Mouse (Mus musculus): ENCODE data around the gene Olfr453. TPM values are rescaled to one million over a fixed set of nuclear protein-coding genes. Genes with fewer than 3 reads are reported as not detected.

Gene Olfr453
- polyA plus RNA-seq, 1 experiment from 2014 or later, result not detected

DNA sequence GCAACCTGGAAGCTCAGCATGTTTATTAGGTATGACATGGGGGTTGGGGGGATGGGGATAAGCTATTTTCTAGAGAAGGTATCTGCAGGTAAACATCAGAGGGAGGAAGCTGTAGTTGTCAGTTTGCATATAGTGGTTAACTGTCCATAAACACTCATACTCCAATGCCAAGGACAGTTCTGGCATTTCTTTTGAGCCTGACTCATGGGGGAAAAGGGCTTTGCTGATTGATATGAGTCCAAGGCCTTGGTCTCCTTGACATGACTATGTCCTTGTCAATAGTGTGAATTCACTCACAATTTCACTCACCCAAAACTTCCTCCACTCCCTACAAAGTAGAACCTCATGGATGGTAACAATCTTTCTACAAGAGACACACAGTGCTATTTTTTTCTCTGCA is 8.7 kb downstream of the Olfr453 start:
- no peak overlapping the region for H3K9ac ChIP-seq (ENCODE audit: low read length)
- no peak overlapping the region for H3K4me3 ChIP-seq (ENCODE audit: low read depth, low read length)
- no peaks in the 10 kb centered on the region for H3K36me3 ChIP-seq (ENCODE audit: control insufficient read depth, insufficient read depth, low read length)
- no peak overlapping the region for H3K27ac ChIP-seq (ENCODE audit: low read depth)
- no peaks in the 10 kb centered on the region for H3K27me3 ChIP-seq (replicated peaks; ENCODE audit: control insufficient read depth, insufficient read depth, low read length)
- no peak for ATAC-seq (replicated peaks; ENCODE audit: low FRiP score, low TSS enrichment, low read depth)
- H3K4me2 ChIP-seq (ENCODE audit: low read length), result no peak overlapping the region
- DNase-seq (ENCODE audit: low spot score), result no peak
- H3K4me1 ChIP-seq (replicated peaks; ENCODE audit: control insufficient read depth, insufficient read depth, low read length), result no peaks in the 10 kb centered on the region
- no peaks in the 10 kb centered on the region for H3K9me3 ChIP-seq (ENCODE audit: control insufficient read depth, low read length)

DNA sequence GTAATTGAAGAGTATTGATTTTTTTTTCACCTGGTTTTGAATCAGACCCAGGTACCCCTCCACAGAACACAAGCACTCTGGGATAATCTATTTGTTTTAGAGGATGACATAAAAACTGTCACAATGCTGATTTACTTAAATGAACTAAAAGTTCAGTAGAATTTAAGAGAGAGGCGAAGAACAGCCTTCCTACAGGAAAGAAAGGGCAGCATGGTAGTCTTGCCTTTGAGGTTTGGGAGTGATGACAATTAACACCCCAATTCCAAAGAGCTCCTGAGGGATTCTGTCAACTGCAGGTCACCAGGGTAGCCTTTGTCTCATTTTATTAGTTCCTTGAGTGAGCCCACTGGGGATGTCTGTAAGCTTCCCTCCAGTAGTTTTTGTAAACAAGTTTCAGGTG is 16.9 kb downstream of the Olfr453 start, which contains the start of gene Olfr38:
Gene Olfr38, plus strand, starts transcription at position 301 of the 400 bp plus-strand sequence.
- no peaks in the 10 kb centered on the region for H3K9me3 ChIP-seq (ENCODE audit: control insufficient read depth, low read length)
- no peak within 1 kb of the TSS for H3K27ac ChIP-seq (ENCODE audit: low read depth)
- 56% methylated on average over 1 of the region's 1 CpGs for WGBS
- H3K4me3 ChIP-seq (ENCODE audit: low read depth, low read length), result no peak within 1 kb of the TSS
- no peaks in the 10 kb centered on the region for H3K4me1 ChIP-seq (replicated peaks; ENCODE audit: control insufficient read depth, insufficient read depth, low read length)
- no peak for DNase-seq (ENCODE audit: low spot score)
- no peak within 1 kb of the TSS for H3K9ac ChIP-seq (ENCODE audit: low read length)
- no peaks in the 10 kb centered on the region for H3K36me3 ChIP-seq (ENCODE audit: control insufficient read depth, insufficient read depth, low read length)
- H3K4me2 ChIP-seq (ENCODE audit: low read length), result no peak within 1 kb of the TSS
- no peaks in the 10 kb centered on the region for H3K27me3 ChIP-seq (replicated peaks; ENCODE audit: control insufficient read depth, insufficient read depth, low read length)
- no peak for ATAC-seq (replicated peaks; ENCODE audit: low FRiP score, low TSS enrichment, low read depth)

DNA sequence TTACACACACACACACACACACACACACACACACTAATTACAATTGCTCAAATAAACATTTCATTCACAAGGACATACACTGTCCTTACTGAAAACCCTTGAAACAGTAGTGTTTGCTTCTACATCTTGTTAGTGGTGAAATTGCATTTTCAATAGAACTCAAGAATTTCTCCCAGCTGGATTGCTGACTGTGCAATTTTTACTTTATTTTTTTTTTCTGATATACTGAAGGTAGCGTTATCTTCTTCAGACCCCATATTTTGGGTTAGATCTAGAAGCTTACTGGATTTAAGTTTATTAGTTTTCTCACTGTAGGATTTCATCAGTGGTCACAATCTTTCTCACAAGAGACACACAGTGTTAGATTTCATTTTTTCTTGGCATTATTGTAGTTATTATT is 37.9 kb downstream of the Olfr453 start:
- Histone ChIP-seq H3K4me3 (ENCODE audit: low read depth, low read length) (no peak overlapping the region), H3K27ac (ENCODE audit: low read depth) (no peak overlapping the region), H3K4me1 (replicated peaks; ENCODE audit: control insufficient read depth, insufficient read depth, low read length) (no peaks in the 10 kb centered on the region), H3K36me3 (ENCODE audit: control insufficient read depth, insufficient read depth, low read length) (no peaks in the 10 kb centered on the region), H3K27me3 (replicated peaks; ENCODE audit: control insufficient read depth, insufficient read depth, low read length) (no peaks in the 10 kb centered on the region), H3K9me3 (ENCODE audit: control insufficient read depth, low read length) (no peaks in the 10 kb centered on the region), H3K9ac (ENCODE audit: low read length) (no peak overlapping the region), H3K4me2 (ENCODE audit: low read length) (no peak overlapping the region)
- 83% methylated on average over 1 of the region's 1 CpGs for WGBS
- no peak for DNase-seq (ENCODE audit: low spot score)
- no peak for ATAC-seq (replicated peaks; ENCODE audit: low FRiP score, low TSS enrichment, low read depth)

DNA sequence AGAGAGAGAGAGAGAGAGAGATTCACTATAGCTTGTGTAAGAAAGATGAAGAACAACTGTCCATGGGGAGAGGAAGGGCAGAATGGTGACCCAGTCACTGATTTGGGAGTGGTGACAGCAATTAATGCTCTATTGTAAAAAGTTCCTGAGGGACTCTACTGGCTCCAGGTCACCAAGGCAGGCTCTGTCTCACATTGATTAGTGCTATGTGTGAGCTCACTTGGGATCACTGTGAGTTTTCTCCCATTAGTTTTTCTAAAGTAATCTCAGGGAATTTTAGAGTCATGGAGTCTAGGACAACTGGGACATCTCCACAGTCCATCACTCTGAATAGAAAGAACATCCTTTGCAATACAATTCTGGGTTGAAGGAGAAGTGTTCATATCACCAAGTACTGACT is 45.6 kb downstream of the Olfr453 start, which contains the start of gene Olfr452:
Gene Olfr452, plus strand, starts transcription at position 301 of the 400 bp plus-strand sequence.
- H3K27ac ChIP-seq (ENCODE audit: low read depth), result no peak within 1 kb of the TSS
- DNase-seq (ENCODE audit: low spot score) (no peak), ATAC-seq (replicated peaks; ENCODE audit: low FRiP score, low TSS enrichment, low read depth) (no peak)
- H3K4me3 ChIP-seq (ENCODE audit: low read depth, low read length), result no peak within 1 kb of the TSS
- H3K4me2 ChIP-seq (ENCODE audit: low read length), result no peak within 1 kb of the TSS
- H3K9ac ChIP-seq (ENCODE audit: low read length), result no peak within 1 kb of the TSS
- H3K4me1 ChIP-seq (replicated peaks; ENCODE audit: control insufficient read depth, insufficient read depth, low read length), result no peaks in the 10 kb centered on the region
- H3K36me3 ChIP-seq (ENCODE audit: control insufficient read depth, insufficient read depth, low read length), result no peaks in the 10 kb centered on the region
- no peaks in the 10 kb centered on the region for H3K9me3 ChIP-seq (ENCODE audit: control insufficient read depth, low read length)
- H3K27me3 ChIP-seq (replicated peaks; ENCODE audit: control insufficient read depth, insufficient read depth, low read length), result no peaks in the 10 kb centered on the region

DNA sequence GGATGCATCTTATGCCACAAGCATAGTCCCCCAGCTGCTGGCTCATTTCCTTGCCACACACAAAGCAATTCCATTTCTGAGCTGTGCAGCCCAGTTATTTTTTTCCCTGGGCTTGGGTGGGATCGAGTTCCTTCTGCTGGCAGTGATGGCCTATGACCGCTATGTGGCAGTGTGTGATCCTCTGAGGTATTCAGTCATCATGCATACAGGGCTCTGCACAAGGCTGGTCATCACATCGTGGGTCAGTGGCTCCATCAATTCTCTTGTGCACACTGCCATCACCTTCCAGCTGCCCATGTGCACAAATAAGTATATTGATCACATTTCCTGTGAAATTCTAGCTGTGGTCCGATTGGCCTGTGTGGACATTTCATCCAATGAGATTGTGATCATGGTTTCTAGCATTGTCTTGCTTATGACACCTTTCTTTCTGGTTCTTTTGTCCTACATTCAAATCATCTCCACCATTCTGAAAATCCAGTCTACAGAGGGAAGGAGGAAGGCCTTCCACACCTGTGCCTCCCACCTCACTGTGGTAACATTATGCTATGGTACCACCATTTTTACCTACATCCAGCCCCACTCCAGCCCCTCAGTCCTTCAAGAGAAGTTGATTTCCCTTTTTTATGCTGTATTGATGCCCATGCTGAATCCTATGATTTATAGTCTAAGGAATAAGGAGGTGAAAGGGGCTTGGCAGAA is 51.2 kb downstream of the Olfr453 start:
- Histone ChIP-seq H3K4me1 (replicated peaks; ENCODE audit: control insufficient read depth, insufficient read depth, low read length) (no peaks in the 10 kb centered on the region), H3K4me3 (ENCODE audit: low read depth, low read length) (no peak overlapping the region), H3K9me3 (ENCODE audit: control insufficient read depth, low read length) (no peaks in the 10 kb centered on the region), H3K27me3 (replicated peaks; ENCODE audit: control insufficient read depth, insufficient read depth, low read length) (no peaks in the 10 kb centered on the region), H3K9ac (ENCODE audit: low read length) (no peak overlapping the region), H3K27ac (ENCODE audit: low read depth) (no peak overlapping the region), H3K36me3 (ENCODE audit: control insufficient read depth, insufficient read depth, low read length) (no peaks in the 10 kb centered on the region), H3K4me2 (ENCODE audit: low read length) (no peak overlapping the region)
- ATAC-seq (replicated peaks; ENCODE audit: low FRiP score, low TSS enrichment, low read depth), result no peak
- DNase-seq (ENCODE audit: low spot score), result no peak
- 32% methylated on average over 4 of the region's 4 CpGs for WGBS

DNA sequence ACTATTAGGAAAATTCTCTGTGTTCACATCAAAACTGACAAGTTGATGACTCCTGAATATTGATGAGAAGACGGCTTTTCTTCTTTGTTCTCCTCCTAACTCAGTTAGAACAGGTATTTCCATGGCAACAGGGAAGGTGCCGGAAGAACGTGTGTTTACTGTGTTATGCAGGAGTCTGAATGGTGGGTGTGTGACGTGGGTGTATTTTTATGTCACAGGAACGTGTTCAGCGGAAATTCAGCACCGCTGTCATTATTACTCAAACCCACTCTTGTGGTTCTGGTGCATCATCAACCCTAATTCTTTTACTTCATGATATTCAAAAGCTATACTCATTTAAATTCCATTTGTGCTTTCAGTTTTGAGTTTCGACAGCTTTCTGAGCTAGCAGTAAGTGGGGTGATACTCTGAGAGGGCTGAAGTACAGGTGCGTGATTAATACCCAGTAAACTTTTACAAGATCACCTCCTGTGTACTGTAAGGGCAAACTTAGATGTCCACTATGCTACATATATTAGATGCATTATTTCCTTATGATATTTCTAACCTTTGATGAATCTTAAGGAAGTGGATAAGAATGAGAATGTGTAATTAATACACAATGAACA is 51.9 kb downstream of the Olfr453 start:
- DNase-seq (ENCODE audit: low spot score) (no peak), ATAC-seq (replicated peaks; ENCODE audit: low FRiP score, low TSS enrichment, low read depth) (no peak)
- Histone ChIP-seq H3K9me3 (ENCODE audit: control insufficient read depth, low read length) (no peaks in the 10 kb centered on the region), H3K9ac (ENCODE audit: low read length) (no peak overlapping the region), H3K27ac (ENCODE audit: low read depth) (no peak overlapping the region), H3K27me3 (replicated peaks; ENCODE audit: control insufficient read depth, insufficient read depth, low read length) (no peaks in the 10 kb centered on the region), H3K4me2 (ENCODE audit: low read length) (no peak overlapping the region), H3K4me3 (ENCODE audit: low read depth, low read length) (no peak overlapping the region), H3K4me1 (replicated peaks; ENCODE audit: control insufficient read depth, insufficient read depth, low read length) (no peaks in the 10 kb centered on the region), H3K36me3 (ENCODE audit: control insufficient read depth, insufficient read depth, low read length) (no peaks in the 10 kb centered on the region)
- 78% methylated on average over 9 of the region's 9 CpGs for WGBS

DNA sequence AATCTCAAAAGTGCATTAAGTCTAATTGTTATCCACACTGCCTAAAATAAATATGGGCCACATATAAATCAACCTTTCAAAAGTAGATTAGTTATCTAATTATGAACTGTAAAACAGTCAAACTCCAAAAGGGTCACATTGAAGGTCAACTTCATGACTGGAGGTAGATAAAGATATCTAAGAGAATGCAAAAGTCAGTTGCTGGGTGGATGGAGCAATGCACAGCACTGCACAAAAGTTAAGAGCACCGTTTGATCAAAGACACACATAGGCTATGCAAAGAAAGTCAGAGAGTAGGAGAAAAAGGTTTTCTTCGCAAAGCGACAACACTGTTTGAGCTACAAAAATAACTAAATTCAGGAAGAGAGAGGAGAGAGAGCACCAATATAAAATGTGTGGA is 55.8 kb downstream of the Olfr453 start:
- DNase-seq (ENCODE audit: low spot score), result no peak
- no peak overlapping the region for H3K27ac ChIP-seq (ENCODE audit: low read depth)
- H3K9me3 ChIP-seq (ENCODE audit: control insufficient read depth, low read length), result no peaks in the 10 kb centered on the region
- H3K9ac ChIP-seq (ENCODE audit: low read length), result no peak overlapping the region
- H3K4me3 ChIP-seq (ENCODE audit: low read depth, low read length), result no peak overlapping the region
- no peak for ATAC-seq (replicated peaks; ENCODE audit: low FRiP score, low TSS enrichment, low read depth)
- no peaks in the 10 kb centered on the region for H3K36me3 ChIP-seq (ENCODE audit: control insufficient read depth, insufficient read depth, low read length)
- WGBS, result 82% methylated on average over 3 of the region's 3 CpGs
- no peak overlapping the region for H3K4me2 ChIP-seq (ENCODE audit: low read length)
- H3K27me3 ChIP-seq (replicated peaks; ENCODE audit: control insufficient read depth, insufficient read depth, low read length), result no peaks in the 10 kb centered on the region
- no peaks in the 10 kb centered on the region for H3K4me1 ChIP-seq (replicated peaks; ENCODE audit: control insufficient read depth, insufficient read depth, low read length)

Measured in intestine, embryonic 14.5 days (tissue).